Mouse (Mus musculus) liver, embryonic 14.5 days (tissue): Measurements from ENCODE around the gene Art2b.

Experiments used
- CTCF ChIP-seq: IDR thresholded peaks from 2 replicates; pipeline ENCODE4 v1.5.1; 2016; ENCODE audit warnings: antibody characterized with exemption, low read depth, control low read depth
- EP300 ChIP-seq: IDR thresholded peaks from 2 replicates; pipeline ENCODE4 v1.6.1; 2016; ENCODE audit warnings: antibody characterized with exemption, low read depth

DNA sequence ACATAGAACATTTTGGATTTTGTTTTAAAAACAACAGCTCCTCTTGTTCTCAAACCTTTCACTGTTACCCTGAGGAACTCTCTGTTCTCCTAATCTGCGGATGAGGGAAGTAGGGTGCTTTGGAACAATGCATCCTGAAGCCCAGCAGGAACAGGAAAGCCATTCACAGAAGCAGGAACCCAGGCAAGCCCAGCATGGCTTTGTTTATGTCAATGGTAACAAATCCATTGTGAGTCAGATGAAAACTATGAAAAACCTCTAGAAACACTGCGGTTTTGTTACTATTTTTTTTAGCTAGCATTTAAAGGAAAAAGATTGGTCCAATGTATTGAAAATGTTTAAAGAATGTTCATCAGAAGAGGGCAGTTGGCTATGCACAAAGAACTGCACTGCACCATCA, 43.1 kb upstream of the Art2b start:
- TF ChIP-seq EP300, result no peak
- TF ChIP-seq CTCF, result no peak
